Mouse (Mus musculus) C2C12 (cell line): ENCODE measurements around the gene Fgf11. TPM values are rescaled to one million over a fixed set of nuclear protein-coding genes. Genes with fewer than 3 reads are reported as not detected.

Source experiments
- H3K27me3 ChIP-seq: one replicate; pipeline ENCODE4 v1.6.1; 2011; ENCODE audit not compliant: control insufficient read depth, insufficient read depth, insufficient read length
- H3K36me3 ChIP-seq: one replicate; pipeline ENCODE4 v1.6.1; 2011; ENCODE audit not compliant: control insufficient read depth, insufficient read depth
- H3K4me3 ChIP-seq: one replicate; pipeline ENCODE4 v1.5.1; 2011; ENCODE audit warnings: mild to moderate bottlenecking, control low read depth; ENCODE audit not compliant: poor library complexity, insufficient read depth, severe bottlenecking
- H3K79me2 ChIP-seq: one replicate; pipeline ENCODE4 v1.6.1; 2011; ENCODE audit not compliant: control insufficient read depth, insufficient read depth
- H3K79me3 ChIP-seq: one replicate; pipeline ENCODE4 v1.6.1; 2011; ENCODE audit warnings: low read depth, control low read depth
- H3ac ChIP-seq: one replicate; pipeline ENCODE3; 2011; ENCODE audit warnings: low read depth; ENCODE audit not compliant: control insufficient read depth, insufficient read length
- CEBPB ChIP-seq: IDR thresholded peaks from one replicate; pipeline ENCODE4 v1.6.1; 2011; ENCODE audit warnings: low read depth, mild to moderate bottlenecking, control low read depth, moderate library complexity
- CTCF ChIP-seq: IDR thresholded peaks from one replicate; pipeline ENCODE4 v1.5.1; 2011; ENCODE audit not compliant: control insufficient read depth, insufficient read depth, insufficient read length
- FOSL1 ChIP-seq: IDR thresholded peaks from one replicate; pipeline ENCODE4 v1.8.0; 2011; ENCODE audit warnings: mild to moderate bottlenecking, low read length; ENCODE audit not compliant: poor library complexity, insufficient read depth, severe bottlenecking
- MAX ChIP-seq: IDR thresholded peaks from one replicate; pipeline ENCODE4 v1.6.1; 2011; ENCODE audit warnings: mild to moderate bottlenecking, control low read depth
- MYOD1 ChIP-seq: IDR thresholded peaks from one replicate; pipeline ENCODE4 v1.6.1; 2011; ENCODE audit warnings: low read depth; ENCODE audit not compliant: control insufficient read depth, insufficient read length
- MYOG ChIP-seq: IDR thresholded peaks from one replicate; pipeline ENCODE4 v1.6.1; 2011; ENCODE audit not compliant: control insufficient read depth, insufficient read length; ENCODE audit errors: extremely low read depth
- USF1 ChIP-seq: IDR thresholded peaks from one replicate; pipeline ENCODE4 v1.6.1; 2011; ENCODE audit warnings: low read depth, mild to moderate bottlenecking, control low read depth, moderate library complexity
- polyA plus RNA-seq: library from polyadenylated mRNA; unstranded; fragments of >200 nt; fragmentation: generic; extraction: Trizol; gene quantifications from one replicate; pipeline ENCODE4 v1.2.1, GENCODE M21; 2012; ENCODE audit warnings: missing spikeins

The Fgf11 gene
- polyA plus RNA-seq, 1 experiment = 4.2 TPM

GRCm38 (mm10) chr11:69789431-69789830 is 12.2 kb downstream of the Fgf11 start:
- Histone ChIP-seq H3K4me3 (no peak overlapping the region), H3K36me3 (peaks cover 40% of the 10 kb centered on the region), H3ac (no peak overlapping the region), H3K79me2 (no peaks in the 10 kb centered on the region), H3K79me3 (no peaks in the 10 kb centered on the region), H3K27me3 (no peaks in the 10 kb centered on the region)
- TF ChIP-seq MYOD1 (no peak), USF1 (no peak), MAX (no peak), CTCF (no peak), MYOG (no peak), FOSL1 (no peak), CEBPB (no peak)

- H3ac ChIP-seq = no peak overlapping the region
- no peaks in the 10 kb centered on the region for H3K79me2 ChIP-seq
- no peak overlapping the region for H3K4me3 ChIP-seq
- no peak for TF ChIP-seq MYOD1
- TF ChIP-seq FOSL1 = no peak
- TF ChIP-seq MYOG = no peak
- no peak for TF ChIP-seq MAX
- no peak for TF ChIP-seq USF1
- no peak for TF ChIP-seq CEBPB
- TF ChIP-seq CTCF = no peak
- peaks cover 39% of the 10 kb centered on the region for H3K36me3 ChIP-seq
- H3K79me3 ChIP-seq = no peaks in the 10 kb centered on the region
- H3K27me3 ChIP-seq = no peaks in the 10 kb centered on the region
Observed at GRCm38 (mm10) chr11:69787306-69787705, 14.4 kb downstream of the Fgf11 start.

DNA sequence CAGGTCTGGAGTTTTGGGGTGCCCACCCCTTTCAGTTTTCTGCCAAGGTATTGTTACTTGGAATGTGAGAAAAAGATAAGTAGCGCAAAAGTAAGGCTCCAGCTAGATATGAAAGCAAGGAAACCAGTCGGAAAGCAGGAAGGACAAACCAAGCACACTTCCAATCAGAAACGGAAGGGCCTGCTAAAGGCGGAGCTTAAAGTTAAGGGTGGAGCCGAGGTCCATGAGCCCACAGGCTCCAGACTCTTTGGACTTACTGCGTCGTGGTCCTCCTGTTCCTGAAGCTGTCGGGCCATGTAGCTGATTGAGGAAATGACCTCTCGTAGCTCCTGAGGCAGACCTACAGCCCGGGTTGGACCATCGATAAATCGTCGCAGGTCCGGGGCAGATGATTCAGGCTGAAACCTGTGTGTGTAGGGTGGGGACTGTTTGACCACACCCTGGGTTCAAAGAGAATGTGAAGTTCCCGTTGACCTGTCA is 16.8 kb downstream of the Fgf11 start:
- no peak for TF ChIP-seq USF1
- no peak for TF ChIP-seq CEBPB
- TF ChIP-seq CTCF = no peak
- no peak for TF ChIP-seq MYOD1
- no peak for TF ChIP-seq MYOG
- no peak for TF ChIP-seq FOSL1
- no peak for TF ChIP-seq MAX
- Histone ChIP-seq H3K27me3 (no peaks in the 10 kb centered on the region), H3K79me2 (no peaks in the 10 kb centered on the region), H3ac (no peak overlapping the region), H3K36me3 (peaks cover 27% of the 10 kb centered on the region), H3K79me3 (no peaks in the 10 kb centered on the region), H3K4me3 (no peak overlapping the region)

DNA sequence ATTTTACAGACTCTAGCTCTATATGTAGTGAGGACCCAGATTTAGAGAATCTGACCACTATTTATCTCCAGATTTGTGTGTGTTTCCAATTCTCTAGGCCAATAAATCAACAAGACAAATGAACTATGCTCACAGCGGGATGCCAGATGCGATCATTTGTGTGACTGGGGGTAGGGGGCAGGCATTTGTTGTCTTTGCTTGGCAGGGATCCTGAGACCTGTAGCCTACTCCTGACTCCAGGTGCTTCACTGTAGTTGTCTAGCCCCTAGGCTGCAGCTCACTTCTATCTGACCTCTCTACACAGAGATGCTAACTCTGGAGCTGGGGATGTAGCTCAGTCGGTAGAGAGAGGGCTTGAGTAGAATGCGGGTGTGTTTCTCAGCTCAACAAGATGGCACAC is 19.8 kb downstream of the Fgf11 start:
- H3K79me3 ChIP-seq = no peaks in the 10 kb centered on the region
- no peak overlapping the region for H3ac ChIP-seq
- H3K79me2 ChIP-seq = no peaks in the 10 kb centered on the region
- H3K4me3 ChIP-seq = no peak overlapping the region
- H3K36me3 ChIP-seq = peaks cover 20% of the 10 kb centered on the region
- TF ChIP-seq MYOD1 (no peak), MYOG (no peak), MAX (no peak)
- no peaks in the 10 kb centered on the region for H3K27me3 ChIP-seq

GRCm38 (mm10) chr11:69778985-69779384 is 22.7 kb downstream of the Fgf11 start:
- no peak overlapping the region for H3K4me3 ChIP-seq
- peaks cover 9% of the 10 kb centered on the region for H3K36me3 ChIP-seq
- no peak overlapping the region for H3ac ChIP-seq
- no peaks in the 10 kb centered on the region for H3K27me3 ChIP-seq
- TF ChIP-seq MYOD1 (no peak), CTCF (no peak), FOSL1 (no peak), MAX (no peak), USF1 (no peak), CEBPB (no peak), MYOG (no peak)
- H3K79me2 ChIP-seq = no peaks in the 10 kb centered on the region
- no peaks in the 10 kb centered on the region for H3K79me3 ChIP-seq

GRCm38 (mm10) chr11:69778258-69778982 is 23.2 kb downstream of the Fgf11 start:
- Histone ChIP-seq H3K79me3 (no peaks in the 10 kb centered on the region), H3ac (no peak overlapping the region), H3K4me3 (no peak overlapping the region), H3K79me2 (no peaks in the 10 kb centered on the region), H3K27me3 (no peaks in the 10 kb centered on the region), H3K36me3 (peaks cover 9% of the 10 kb centered on the region)
- TF ChIP-seq MYOD1 (no peak), MAX (no peak), CTCF (no peak), FOSL1 (no peak), USF1 (no peak)
